Mouse (Mus musculus) hindbrain, embryonic 13.5 days (tissue): ENCODE measurements at regions not wholly inside any gene's neighbourhood (a gene's known extent, or its start where the extent isn't known, plus 50 kb on each side); places are given as distances from the start of the nearest gene placed in this dataset.

Source experiments
- ATAC-seq: fragments of 200-750 bp; cut with Nextera tagmentation; 2 replicates; pipeline ENCODE4 v1.8.0; 2017; ENCODE audit warnings: moderate TSS enrichment; ENCODE audit not compliant: low FRiP score
- H3K27ac ChIP-seq: fragments of 300-500 bp; sonication (generic); 2 replicates; pipeline ENCODE4 v1.5.1; 2015; ENCODE audit warnings: inconsistent platforms, mild to moderate bottlenecking, moderate library complexity
- H3K27me3 ChIP-seq: fragments of 300-500 bp; sonication (generic); 2 replicates; pipeline ENCODE4 v1.6.1; 2015; ENCODE audit warnings: mild to moderate bottlenecking, inconsistent platforms
- H3K36me3 ChIP-seq: fragments of 300-500 bp; sonication (generic); 2 replicates; pipeline ENCODE4 v1.6.1; 2015; ENCODE audit warnings: mild to moderate bottlenecking, inconsistent platforms
- H3K4me1 ChIP-seq: fragments of 300-500 bp; sonication (generic); replicated peaks from 2 replicates; pipeline ENCODE4 v1.6.1; 2015; ENCODE audit warnings: inconsistent platforms
- H3K4me2 ChIP-seq: fragments of 300-500 bp; sonication (generic); 2 replicates; pipeline ENCODE4 v1.6.1; 2015; ENCODE audit warnings: inconsistent platforms, mild to moderate bottlenecking, moderate library complexity
- H3K4me3 ChIP-seq: fragments of 300-500 bp; sonication (generic); 2 replicates; pipeline ENCODE4 v1.5.1; 2015; ENCODE audit warnings: mild to moderate bottlenecking, inconsistent platforms
- H3K9ac ChIP-seq: fragments of 300-500 bp; sonication (generic); 2 replicates; pipeline ENCODE4 v1.6.1; 2015; ENCODE audit warnings: mild to moderate bottlenecking, inconsistent platforms
- H3K9me3 ChIP-seq: fragments of 300-500 bp; sonication (generic); 2 replicates; pipeline ENCODE4 v1.6.1; 2016; ENCODE audit warnings: inconsistent platforms
- WGBS: fragments of 180-500 bp; shearing (Covaris S2); methylation state at CpG from one replicate; pipeline ENCODE4 v1.1.7; 2015; 5-methylcytosine and 5-hydroxymethylcytosine counted together

- Histone ChIP-seq H3K9ac (no peak overlapping the region), H3K27me3 (no peaks in the 10 kb centered on the region), H3K4me1 (no peaks in the 10 kb centered on the region), H3K4me3 (no peak overlapping the region), H3K36me3 (no peaks in the 10 kb centered on the region), H3K4me2 (no peak overlapping the region), H3K27ac (no peak overlapping the region), H3K9me3 (no peaks in the 10 kb centered on the region)
- WGBS = 66% methylated on average over 5 of the region's 5 CpGs
- no peak for ATAC-seq
Observed at GRCm38 (mm10) chr10:43676289-43676688, 98.2 kb downstream of the Cd24a start.

GRCm38 (mm10) chr10:43684247-43685033, 106.4 kb downstream of the Cd24a start:
- WGBS = 46% methylated on average over 12 of the region's 12 CpGs
- no peaks in the 10 kb centered on the region for H3K27me3 ChIP-seq

GRCm38 (mm10) chr10:43689161-43689913, 111.3 kb downstream of the Cd24a start:
- Histone ChIP-seq H3K9me3 (no peaks in the 10 kb centered on the region), H3K4me2 (no peak overlapping the region), H3K27ac (no peak overlapping the region), H3K4me1 (0 out of 2 replicates have a peak, but pooled peaks cover 5% of the 10 kb centered on the region), H3K4me3 (no peak overlapping the region), H3K9ac (no peak overlapping the region), H3K36me3 (no peaks in the 10 kb centered on the region), H3K27me3 (no peaks in the 10 kb centered on the region)
- WGBS = 24% methylated on average over 10 of the region's 10 CpGs
- ATAC-seq = no peak

More at GRCm38 (mm10) chr10:43684247-43685033, 106.4 kb downstream of the Cd24a start:
- no peak overlapping the region for H3K9ac ChIP-seq
- no peak overlapping the region for H3K27ac ChIP-seq
- ATAC-seq = no peak
- no peaks in the 10 kb centered on the region for H3K36me3 ChIP-seq
- no peak overlapping the region for H3K4me2 ChIP-seq
- H3K4me3 ChIP-seq = no peak overlapping the region
- H3K9me3 ChIP-seq = no peaks in the 10 kb centered on the region
- 0 out of 2 replicates have a peak, but pooled peaks cover 3% of the 10 kb centered on the region for H3K4me1 ChIP-seq

GRCm38 (mm10) chr10:43689914-43690316, 111.8 kb downstream of the Cd24a start:
- 0 out of 2 replicates have a peak, but pooled peaks cover 5% of the 10 kb centered on the region for H3K4me1 ChIP-seq
- H3K4me2 ChIP-seq = no peak overlapping the region
- H3K9ac ChIP-seq = no peak overlapping the region
- H3K9me3 ChIP-seq = no peaks in the 10 kb centered on the region
- no peak overlapping the region for H3K27ac ChIP-seq
- WGBS = 60% methylated on average over 8 of the region's 8 CpGs
- H3K36me3 ChIP-seq = no peaks in the 10 kb centered on the region
- ATAC-seq = no peak
- H3K4me3 ChIP-seq = no peak overlapping the region
- no peaks in the 10 kb centered on the region for H3K27me3 ChIP-seq

GRCm38 (mm10) chr10:43693974-43694373, 115.9 kb downstream of the Cd24a start:
- Histone ChIP-seq H3K9ac (no peak overlapping the region), H3K9me3 (no peaks in the 10 kb centered on the region), H3K4me1 (0 out of 2 replicates have a peak, but pooled peaks cover 5% of the 10 kb centered on the region), H3K4me2 (no peak overlapping the region), H3K27ac (no peak overlapping the region), H3K27me3 (no peaks in the 10 kb centered on the region), H3K36me3 (no peaks in the 10 kb centered on the region), H3K4me3 (no peak overlapping the region)
- WGBS = 69% methylated on average over 5 of the region's 5 CpGs
- no peak for ATAC-seq

GRCm38 (mm10) chr10:43694508-43694907, 116.4 kb downstream of the Cd24a start:
- H3K4me1 ChIP-seq = 0 out of 2 replicates have a peak, but pooled peaks cover under 1% of the 10 kb centered on the region
- WGBS = 38% methylated on average over 6 of the region's 6 CpGs
- no peak overlapping the region for H3K4me2 ChIP-seq
- H3K27me3 ChIP-seq = no peaks in the 10 kb centered on the region
- no peaks in the 10 kb centered on the region for H3K9me3 ChIP-seq
- no peak overlapping the region for H3K4me3 ChIP-seq
- no peak for ATAC-seq
- no peaks in the 10 kb centered on the region for H3K36me3 ChIP-seq
- H3K9ac ChIP-seq = no peak overlapping the region
- H3K27ac ChIP-seq = no peak overlapping the region

- H3K9me3 ChIP-seq = no peaks in the 10 kb centered on the region
- H3K9ac ChIP-seq = no peak overlapping the region
- no peak for ATAC-seq
- no peaks in the 10 kb centered on the region for H3K36me3 ChIP-seq
- no peak overlapping the region for H3K4me2 ChIP-seq
- 78% methylated on average over 10 of the region's 10 CpGs for WGBS
- H3K4me1 ChIP-seq = no peaks in the 10 kb centered on the region
- no peak overlapping the region for H3K4me3 ChIP-seq
- no peak overlapping the region for H3K27ac ChIP-seq
- H3K27me3 ChIP-seq = no peaks in the 10 kb centered on the region
Observed at GRCm38 (mm10) chr10:43695470-43695869, 117.4 kb downstream of the Cd24a start.

- Histone ChIP-seq H3K36me3 (no peaks in the 10 kb centered on the region), H3K4me3 (no peak overlapping the region), H3K27me3 (no peaks in the 10 kb centered on the region), H3K4me2 (no peak overlapping the region), H3K9ac (no peak overlapping the region), H3K4me1 (no peaks in the 10 kb centered on the region), H3K27ac (no peak overlapping the region), H3K9me3 (no peaks in the 10 kb centered on the region)
- no peak for ATAC-seq
- 62% methylated on average over 2 of the region's 2 CpGs for WGBS
Observed at GRCm38 (mm10) chr10:43697917-43698316, 119.8 kb downstream of the Cd24a start.

- Histone ChIP-seq H3K4me1 (no peaks in the 10 kb centered on the region), H3K36me3 (no peaks in the 10 kb centered on the region), H3K27me3 (no peaks in the 10 kb centered on the region), H3K4me3 (no peak overlapping the region), H3K9ac (no peak overlapping the region), H3K27ac (no peak overlapping the region), H3K4me2 (no peak overlapping the region), H3K9me3 (no peaks in the 10 kb centered on the region)
- ATAC-seq = no peak
- 91% methylated on average over 13 of the region's 13 CpGs for WGBS
Observed at GRCm38 (mm10) chr10:43700371-43701289, 122.5 kb downstream of the Cd24a start.

GRCm38 (mm10) chr10:43702895-43703294, 124.8 kb downstream of the Cd24a start:
- no peaks in the 10 kb centered on the region for H3K9me3 ChIP-seq
- H3K4me3 ChIP-seq = no peak overlapping the region
- no peaks in the 10 kb centered on the region for H3K27me3 ChIP-seq
- H3K4me1 ChIP-seq = no peaks in the 10 kb centered on the region
- H3K9ac ChIP-seq = no peak overlapping the region
- WGBS = 88% methylated on average over 5 of the region's 5 CpGs
- no peaks in the 10 kb centered on the region for H3K36me3 ChIP-seq
- no peak overlapping the region for H3K27ac ChIP-seq
- ATAC-seq = no peak
- H3K4me2 ChIP-seq = no peak overlapping the region

- no peak overlapping the region for H3K4me2 ChIP-seq
- no peak overlapping the region for H3K9ac ChIP-seq
- H3K27ac ChIP-seq = no peak overlapping the region
- no peaks in the 10 kb centered on the region for H3K4me1 ChIP-seq
- WGBS = 61% methylated on average over 17 of the region's 17 CpGs
- no peak overlapping the region for H3K4me3 ChIP-seq
- no peaks in the 10 kb centered on the region for H3K27me3 ChIP-seq
- no peaks in the 10 kb centered on the region for H3K36me3 ChIP-seq
- no peaks in the 10 kb centered on the region for H3K9me3 ChIP-seq
- no peak for ATAC-seq
Observed at GRCm38 (mm10) chr10:43706001-43706988, 128.2 kb downstream of the Cd24a start.
